Mouse (Mus musculus) hindlimb bud, embryonic 11.5 days (tissue): ENCODE data around the gene Mrps9.

Source experiments
- DNase-seq: peaks from one replicate; pipeline ENCODE4 v3.0.0-alpha.2; 2012; ENCODE audit warnings: low read depth, low spot score; ENCODE audit errors: extremely low spot score

The Mrps9 gene

GRCm38 (mm10) chr1:42905148-42905547 is 54.1 kb downstream of the Mrps9 start:
- no peak for DNase-seq

- no peak for DNase-seq
Measured at GRCm38 (mm10) chr1:42906696-42907095, 55.7 kb downstream of the Mrps9 start.

- DNase-seq: no peak
Measured at GRCm38 (mm10) chr1:42907153-42907552, 56.1 kb downstream of the Mrps9 start.

DNA sequence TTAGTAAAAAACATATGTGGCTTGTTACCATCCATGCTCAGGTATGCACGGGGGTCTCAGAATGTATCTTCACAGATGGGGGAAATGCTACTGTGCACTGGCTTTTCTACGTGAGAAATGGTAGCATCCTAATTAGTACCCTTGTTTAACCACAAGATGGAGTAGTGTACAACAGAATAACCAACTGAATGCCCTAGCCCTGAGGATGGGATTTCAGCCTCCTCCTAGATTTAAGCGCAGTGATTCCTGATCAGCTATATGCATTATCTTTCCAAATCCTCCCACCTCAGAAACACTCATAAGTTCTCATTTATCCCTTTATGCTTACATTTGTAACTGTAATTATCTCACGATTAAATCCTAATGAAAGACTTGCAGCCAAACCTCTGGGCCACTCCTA is 64.0 kb downstream of the Mrps9 start:
- DNase-seq: peak; percentile 26

DNA sequence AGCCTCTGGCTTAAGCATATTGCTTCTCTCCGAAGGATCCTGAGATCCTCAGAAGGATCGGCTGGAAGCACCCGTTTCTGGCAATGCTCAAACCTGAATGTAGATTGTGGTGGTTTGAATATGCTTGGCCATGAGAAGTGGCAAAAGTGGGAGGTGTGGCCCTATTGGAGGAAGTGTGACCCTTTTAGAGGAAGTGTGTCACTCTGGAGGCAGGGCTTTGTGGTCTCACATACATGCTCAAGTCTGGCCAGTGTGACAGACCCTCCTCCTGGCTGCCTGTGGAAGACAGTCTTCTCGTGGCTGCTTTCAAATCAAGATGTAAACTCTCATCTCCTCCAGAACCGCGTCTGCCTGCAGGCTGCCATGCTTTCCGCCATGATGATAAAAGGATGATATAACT is 65.7 kb downstream of the Mrps9 start:
- DNase-seq: no peak

- peak; percentile 39 for DNase-seq
Measured at GRCm38 (mm10) chr1:42917908-42918307, 66.9 kb downstream of the Mrps9 start.

DNA sequence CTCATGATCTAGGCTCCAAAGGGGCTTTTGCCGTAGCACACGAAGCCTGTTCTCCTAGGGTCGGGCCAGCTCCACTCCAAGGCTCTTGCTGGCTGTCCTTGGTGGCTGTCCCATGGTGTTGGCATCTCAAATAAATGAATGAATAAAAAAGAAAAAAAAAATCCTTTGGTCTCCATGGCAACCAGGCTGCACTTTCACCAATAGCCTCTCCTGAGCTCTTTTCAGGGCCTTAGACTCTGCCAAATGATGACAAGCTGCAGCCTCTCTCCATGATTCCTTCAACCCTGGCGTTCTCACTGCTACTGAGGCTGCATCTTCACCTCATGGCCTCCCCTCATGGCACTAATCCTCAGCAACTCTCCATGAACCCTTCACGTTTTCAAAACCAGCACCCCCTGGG is 72.9 kb downstream of the Mrps9 start:
- no peak for DNase-seq

DNA sequence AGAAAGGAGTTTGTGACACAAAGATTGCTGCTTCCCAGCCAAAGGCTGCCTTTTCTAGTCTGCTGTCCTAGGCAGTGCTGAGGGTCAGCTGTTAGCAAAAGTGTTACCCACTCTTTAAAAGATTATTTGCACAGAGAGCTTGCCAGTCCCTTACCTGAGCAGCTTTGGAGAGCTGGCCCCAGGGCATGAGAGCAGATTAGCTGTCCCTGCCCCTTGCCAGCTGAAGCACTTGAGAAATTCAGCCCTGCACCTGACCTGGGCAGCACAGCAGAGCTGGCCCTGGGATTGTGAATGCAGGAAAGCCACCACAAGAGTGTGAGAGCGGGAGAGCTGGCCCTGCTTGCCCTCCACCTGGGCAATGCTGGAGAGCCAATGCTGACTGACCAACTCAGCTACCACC is 82.6 kb downstream of the Mrps9 start:
- DNase-seq: no peak

- no peak for DNase-seq
Measured at GRCm38 (mm10) chr1:42948486-42948885, 97.5 kb downstream of the Mrps9 start.

- no peak for DNase-seq
Measured at GRCm38 (mm10) chr1:42952734-42953481, 101.9 kb downstream of the Mrps9 start, which contains the start of gene Gpr45. Gpr45 (plus strand) TSS chr1:42952872.

DNA sequence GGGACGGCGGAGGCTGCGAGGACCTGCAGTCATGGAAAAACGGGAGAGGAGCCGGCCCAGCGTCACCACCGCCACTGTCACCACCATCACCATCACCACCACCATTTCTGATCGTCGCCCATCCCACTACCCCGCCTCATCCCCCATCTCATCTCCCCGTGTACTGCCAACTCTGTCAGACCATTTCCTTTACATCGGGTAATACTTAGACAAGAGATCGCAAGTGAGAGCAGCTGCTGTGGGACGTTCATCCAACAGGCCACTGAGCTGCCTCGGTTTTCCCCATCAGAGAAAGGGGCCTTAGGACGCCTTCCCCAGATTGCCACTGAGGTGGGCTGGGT is 102.4 kb downstream of the Mrps9 start:
- DNase-seq: no peak
